Mouse (Mus musculus) liver, postnatal 0 days (tissue): ENCODE data around the gene Gadd45g.

ENCODE experiments used
- CTCF ChIP-seq: sonication (generic); IDR thresholded peaks from 2 replicates; pipeline ENCODE4 v1.5.1; 2016; ENCODE audit warnings: antibody characterized with exemption, low read depth
- EP300 ChIP-seq: IDR thresholded peaks from 2 replicates; pipeline ENCODE4 v1.6.1; 2016; ENCODE audit warnings: antibody characterized with exemption, low read depth, mild to moderate bottlenecking

DNA sequence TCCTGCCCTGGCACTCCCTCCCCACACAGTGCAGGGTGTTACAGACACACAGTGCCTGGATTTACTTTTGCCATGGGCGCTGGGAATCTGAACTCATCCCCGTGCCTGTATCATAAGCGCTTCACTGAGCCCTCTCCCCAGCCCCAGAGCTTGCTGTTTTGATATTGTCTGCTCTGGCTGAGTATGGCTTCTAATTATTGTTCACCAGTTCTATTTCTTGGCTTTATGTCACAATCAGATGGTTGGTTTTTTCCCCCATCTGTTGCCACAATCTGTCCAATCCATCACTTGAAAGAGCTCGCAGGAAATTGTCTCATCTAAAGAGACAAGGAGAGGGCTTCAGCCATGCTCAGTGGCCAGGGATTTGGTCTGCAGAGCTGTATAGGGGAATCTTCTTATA, 40.8 kb upstream of the Gadd45g start:
- TF ChIP-seq CTCF: no peak
- no peak for TF ChIP-seq EP300
